In genomic region chr10:116330961-116331510, GRCm38 (mm10) we compare ENCODE assay signal across 8 mouse cellular contexts. TPM values are rescaled to one million over a fixed set of nuclear protein-coding genes. Genes with fewer than 3 reads are reported as not detected.
DNase-seq lines count a peak whose midpoint lies in the region; ATAC-seq lines count a peak whose summit lies in the region.

No protein-coding gene starts in this region.

- H3K4me1 ChIP-seq in kidney, embryonic 16.5 days (ENCODE audit: insufficient read depth, low read length) = 0 out of 2 replicates have a peak, but pooled peaks cover 2% of the 10 kb centered on the region
- H3K4me1 ChIP-seq in intestine, embryonic 16.5 days (ENCODE audit: control insufficient read depth, insufficient read depth, low read length) = 0 out of 2 replicates have a peak, but pooled peaks cover 4% of the 10 kb centered on the region
- peaks cover 3% of the 10 kb centered on the region; the same call in 1 of the 2 replicates for H3K4me1 ChIP-seq in neural tube, embryonic 14.5 days (ENCODE audit: control insufficient read depth, insufficient read depth, low read length)

- no peaks in the 10 kb centered on the region for H3K36me3 ChIP-seq in kidney, embryonic 16.5 days (ENCODE audit: insufficient read depth, low read length)
- H3K36me3 ChIP-seq in intestine, embryonic 16.5 days (ENCODE audit: control insufficient read depth, insufficient read depth, low read length) = no peaks in the 10 kb centered on the region
- H3K36me3 ChIP-seq in neural tube, embryonic 14.5 days (ENCODE audit: control insufficient read depth, insufficient read depth, low read length) = no peaks in the 10 kb centered on the region

- H3K9ac ChIP-seq in kidney, embryonic 16.5 days (replicated peaks; ENCODE audit: low read length) = no peak overlapping the region
- peak overlapping the region; percentile 11; the same call in 1 of the 2 replicates for H3K9ac ChIP-seq in intestine, embryonic 16.5 days (ENCODE audit: low read depth, low read length)
- no peak overlapping the region for H3K9ac ChIP-seq in neural tube, embryonic 14.5 days (replicated peaks; ENCODE audit: low read depth, low read length)

- intact Hi-C loops in left cerebral cortex, postnatal 10 days (cut with DNase I) = loop anchor here (5.0 to 10.0 kb wide), 3 partner anchors 141 to 714 kb away; partner anchors contain the start of genes Cnot2, Kcnmb4 and Lrrc10

- no peak for DNase-seq in kidney, postnatal 10 days
- DNase-seq in cerebellum, postnatal 36 days = peak; percentile 19 to 32
- DNase-seq in thymus, postnatal 14 days = no peak
- DNase-seq in left cerebral cortex, postnatal 10 days (ENCODE audit: extremely low spot score in 1 of 2, low spot score in 2 of 2) = no peak
- no peak for DNase-seq in layer of hippocampus, postnatal 14 days (ENCODE audit: low spot score in 2 of 2)

- H3K27ac ChIP-seq in kidney, embryonic 16.5 days (ENCODE audit: low read length) = no peak overlapping the region
- H3K27ac ChIP-seq in intestine, embryonic 16.5 days (ENCODE audit: low read length) = no peak overlapping the region
- H3K27ac ChIP-seq in neural tube, embryonic 14.5 days (ENCODE audit: low read depth, low read length) = no peak overlapping the region

- H3K9me3 ChIP-seq in kidney, embryonic 16.5 days (ENCODE audit: low read length) = peaks cover 3% of the 10 kb centered on the region; the same call in 1 of the 2 replicates
- no peaks in the 10 kb centered on the region for H3K9me3 ChIP-seq in intestine, embryonic 16.5 days (ENCODE audit: control insufficient read depth, low read length)
- no peaks in the 10 kb centered on the region for H3K9me3 ChIP-seq in neural tube, embryonic 14.5 days (ENCODE audit: control insufficient read depth, low read length)

- 30% methylated on average over 23 of the region's 23 CpGs for WGBS in kidney, embryonic 16.5 days
- 20% methylated on average over 23 of the region's 23 CpGs for WGBS in intestine, embryonic 16.5 days
- 27% methylated on average over 23 of the region's 23 CpGs for WGBS in neural tube, embryonic 14.5 days

- peak overlapping the region; percentile 22 for H3K4me3 ChIP-seq in kidney, embryonic 16.5 days (ENCODE audit: low read length)
- peak overlapping the region; percentile 24 for H3K4me3 ChIP-seq in intestine, embryonic 16.5 days (ENCODE audit: low read length)
- no peak overlapping the region for H3K4me3 ChIP-seq in neural tube, embryonic 14.5 days (ENCODE audit: low read depth, low read length)

- no peaks in the 10 kb centered on the region for H3K27me3 ChIP-seq in kidney, embryonic 16.5 days (ENCODE audit: insufficient read depth, low read length)
- no peaks in the 10 kb centered on the region for H3K27me3 ChIP-seq in intestine, embryonic 16.5 days (replicated peaks; ENCODE audit: control insufficient read depth, insufficient read depth, low read length)
- no peaks in the 10 kb centered on the region for H3K27me3 ChIP-seq in neural tube, embryonic 14.5 days (ENCODE audit: control insufficient read depth, insufficient read depth, low read length)

- peak overlapping the region; percentile 49 for H3K4me2 ChIP-seq in kidney, embryonic 16.5 days (replicated peaks; ENCODE audit: low read depth, low read length)
- peak overlapping the region; percentile 53 for H3K4me2 ChIP-seq in intestine, embryonic 16.5 days (ENCODE audit: low read depth, low read length)
- H3K4me2 ChIP-seq in neural tube, embryonic 14.5 days (ENCODE audit: low read depth, low read length) = peak overlapping the region; percentile 26; the same call in 1 of the 2 replicates

- ATAC-seq in kidney, embryonic 16.5 days (ENCODE audit: low FRiP score, low TSS enrichment) = no peak
- peak; percentile 58; the same call in 1 of the 2 replicates for ATAC-seq in intestine, embryonic 16.5 days
- peak; percentile 17; the same call in 1 of the 2 replicates for ATAC-seq in neural tube, embryonic 14.5 days (ENCODE audit: low read depth)

RNA-seq across cellular contexts. Expression of gene Ptprb, which starts 55.7 kb away (rescaled TPM):
- polyA plus RNA-seq in kidney, embryonic 16.5 days (2015; fragmentation: Nextera tagmentation; extraction: Ambion mirVana) = 7.0 and 7.3 TPM in 2 replicates
- polyA plus RNA-seq in intestine, embryonic 16.5 days (2015; fragmentation: Nextera tagmentation; extraction: Ambion mirVana) = 3.2 and 4.4 TPM in 2 replicates
- 3.1 and 4.0 TPM in 2 replicates for polyA plus RNA-seq in neural tube, embryonic 14.5 days (2014; fragmentation: Nextera tagmentation; extraction: Ambion mirVana)
- 10 to 100 TPM; 19.0 to 19.9 TPM for total RNA-seq in left cerebral cortex, postnatal 10 days (2021)
- 10 to 100 TPM; 25.6 to 26.0 TPM for total RNA-seq in layer of hippocampus, postnatal 14 days (2021)

Comparison
In these comparisons a context has a peak if more than half of its experiments do, and no peak if none do; other contexts are left out.
1. DNase-seq: peak in cerebellum, postnatal 36 days (2 of 2); none in kidney, postnatal 10 days (single experiment), thymus, postnatal 14 days (single experiment), left cerebral cortex, postnatal 10 days (0 of 2) and layer of hippocampus, postnatal 14 days (0 of 2).
2. Peak in every context shown above with its lines, with median percentiles within 50 percentile points of each other: H3K4me2 ChIP-seq.